Mouse (Mus musculus): ENCODE results near the gene Gm49450.
"Not testable (repeated sequence)": the region's sequence is repeated elsewhere in the genome, so short reads cannot be mapped to it uniquely, and the experiment has no call there.

Gene Gm49450

GRCm38 (mm10) chr15:98954425-98955253, 1.3 kb upstream of the Gm49450 start:
- no peak for DNase-seq

- no peak for DNase-seq
Observed at GRCm38 (mm10) chr15:98952751-98953400, 475 bp downstream of the Gm49450 start.

GRCm38 (mm10) chr15:98952063-98952455, 1.3 kb downstream of the Gm49450 start:
- DNase-seq = no peak

GRCm38 (mm10) chr15:98951122-98952062, 2.0 kb downstream of the Gm49450 start:
- not testable (repeated sequence) for DNase-seq

- DNase-seq = no peak
Observed at GRCm38 (mm10) chr15:98949607-98949892, 3.8 kb downstream of the Gm49450 start.

GRCm38 (mm10) chr15:98948857-98949606, 4.3 kb downstream of the Gm49450 start:
- no peak for DNase-seq

GRCm38 (mm10) chr15:98948382-98948781, 5.0 kb downstream of the Gm49450 start:
- no peak for DNase-seq

- no peak for DNase-seq
Observed at GRCm38 (mm10) chr15:98947884-98948283, 5.5 kb downstream of the Gm49450 start.

- no peak for DNase-seq
Observed at GRCm38 (mm10) chr15:98943133-98943532, 10.2 kb downstream of the Gm49450 start.

GRCm38 (mm10) chr15:98942081-98942480, 11.3 kb downstream of the Gm49450 start:
- DNase-seq = no peak

GRCm38 (mm10) chr15:98941539-98941938, 11.8 kb downstream of the Gm49450 start:
- no peak for DNase-seq

- no peak for DNase-seq
Observed at GRCm38 (mm10) chr15:98940816-98941215, 12.5 kb downstream of the Gm49450 start.

- DNase-seq = peak; percentile 91
Observed at GRCm38 (mm10) chr15:98934217-98934839, 19.0 kb downstream of the Gm49450 start, which contains the start of gene Tuba1b. Gene Tuba1b, minus strand, starts transcription at chr15:98934565.

GRCm38 (mm10) chr15:98933833-98934216, 19.5 kb downstream of the Gm49450 start:
- DNase-seq = peak; percentile 93

GRCm38 (mm10) chr15:98933004-98933671, 20.2 kb downstream of the Gm49450 start:
- DNase-seq = not testable (repeated sequence)

- DNase-seq = no peak
Observed at GRCm38 (mm10) chr15:98930998-98931397, 22.4 kb downstream of the Gm49450 start.

GRCm38 (mm10) chr15:98930017-98930734, 23.2 kb downstream of the Gm49450 start:
- no peak for DNase-seq

- DNase-seq = peak; percentile 91
Observed at GRCm38 (mm10) chr15:98928598-98929240, 24.6 kb downstream of the Gm49450 start.

GRCm38 (mm10) chr15:98927566-98927965, 25.8 kb downstream of the Gm49450 start:
- no peak for DNase-seq

GRCm38 (mm10) chr15:98924682-98925081, 28.7 kb downstream of the Gm49450 start:
- peak; percentile 52 for DNase-seq

Measured in kidney, adult 11 months (tissue).